Mouse (Mus musculus): ENCODE results near the gene Mlc1. TPM values are rescaled to one million over a fixed set of nuclear protein-coding genes. Genes with fewer than 3 reads are reported as not detected.

The Mlc1 gene
- polyA plus RNA-seq (2015; fragmentation: Nextera tagmentation; extraction: Ambion mirVana), result 0.05 and 0.24 TPM in 2 replicates

- 76% methylated on average over 10 of the region's 10 CpGs for WGBS
- no peak within 1 kb of the TSS for H3K4me2 ChIP-seq (ENCODE audit: low read depth, low read length)
- ATAC-seq (replicated peaks; ENCODE audit: extremely low read depth, insufficient read depth, low FRiP score), result no peak
- H3K27me3 ChIP-seq (ENCODE audit: control insufficient read depth, insufficient read depth, low read length), result no peaks in the 10 kb centered on the region
- H3K27ac ChIP-seq (ENCODE audit: low read length), result no peak within 1 kb of the TSS
- H3K4me3 ChIP-seq (ENCODE audit: low read length), result no peak within 1 kb of the TSS
- H3K9me3 ChIP-seq (replicated peaks; ENCODE audit: control insufficient read depth, low read length), result no peaks in the 10 kb centered on the region
- no peaks in the 10 kb centered on the region for H3K4me1 ChIP-seq (ENCODE audit: control insufficient read depth, insufficient read depth, low read length)
- H3K36me3 ChIP-seq (ENCODE audit: control insufficient read depth, insufficient read depth), result no peaks in the 10 kb centered on the region
- H3K9ac ChIP-seq (ENCODE audit: low read length), result no peak within 1 kb of the TSS
Measured at GRCm38 (mm10) chr15:88978281-88979137, at the start of gene Mlc1. Gene Mlc1 (minus strand): TSS chr15:88979007.

- Histone ChIP-seq H3K9ac (ENCODE audit: low read length) (peak overlapping the region; percentile 67), H3K4me2 (ENCODE audit: low read depth, low read length) (peak overlapping the region; percentile 67), H3K27ac (ENCODE audit: low read length) (peak overlapping the region; percentile 95)
Measured at GRCm38 (mm10) chr15:89020492-89020891, 41.7 kb upstream of the Mlc1 start.

GRCm38 (mm10) chr15:89020085-89020484 lies 41.3 kb upstream of the Mlc1 start:
- WGBS, result 25% methylated on average over 7 of the region's 7 CpGs
- Histone ChIP-seq H3K27me3 (ENCODE audit: control insufficient read depth, insufficient read depth, low read length) (no peaks in the 10 kb centered on the region), H3K9ac (ENCODE audit: low read length) (peak overlapping the region; percentile 67), H3K36me3 (ENCODE audit: control insufficient read depth, insufficient read depth) (peaks cover 2% of the 10 kb centered on the region; the same call in 1 of the 2 replicates), H3K4me3 (ENCODE audit: low read length) (peak overlapping the region; percentile 47), H3K4me1 (ENCODE audit: control insufficient read depth, insufficient read depth, low read length) (peaks cover 8% of the 10 kb centered on the region), H3K4me2 (ENCODE audit: low read depth, low read length) (peak overlapping the region; percentile 67), H3K27ac (ENCODE audit: low read length) (peak overlapping the region; percentile 95), H3K9me3 (replicated peaks; ENCODE audit: control insufficient read depth, low read length) (no peaks in the 10 kb centered on the region)
- ATAC-seq (replicated peaks; ENCODE audit: extremely low read depth, insufficient read depth, low FRiP score), result peak; percentile 90

More at GRCm38 (mm10) chr15:89020492-89020891, 41.7 kb upstream of the Mlc1 start:
- Histone ChIP-seq H3K4me1 (ENCODE audit: control insufficient read depth, insufficient read depth, low read length) (peaks cover 7% of the 10 kb centered on the region; the same call in 1 of the 2 replicates), H3K27me3 (ENCODE audit: control insufficient read depth, insufficient read depth, low read length) (no peaks in the 10 kb centered on the region), H3K4me3 (ENCODE audit: low read length) (peak overlapping the region; percentile 47), H3K36me3 (ENCODE audit: control insufficient read depth, insufficient read depth) (peaks cover 3% of the 10 kb centered on the region; the same call in 1 of the 2 replicates), H3K9me3 (replicated peaks; ENCODE audit: control insufficient read depth, low read length) (no peaks in the 10 kb centered on the region)
- peak; percentile 42 for ATAC-seq (replicated peaks; ENCODE audit: extremely low read depth, insufficient read depth, low FRiP score)
- WGBS, result 30% methylated on average over 7 of the region's 7 CpGs

- H3K4me1 ChIP-seq (ENCODE audit: control insufficient read depth, insufficient read depth, low read length), result peaks cover 12% of the 10 kb centered on the region
- no peaks in the 10 kb centered on the region for H3K36me3 ChIP-seq (ENCODE audit: control insufficient read depth, insufficient read depth)
- WGBS, result 68% methylated on average over 3 of the region's 3 CpGs
- no peak overlapping the region for H3K27ac ChIP-seq (ENCODE audit: low read length)
- no peak overlapping the region for H3K4me3 ChIP-seq (ENCODE audit: low read length)
- no peaks in the 10 kb centered on the region for H3K27me3 ChIP-seq (ENCODE audit: control insufficient read depth, insufficient read depth, low read length)
- H3K9ac ChIP-seq (ENCODE audit: low read length), result no peak overlapping the region
- H3K9me3 ChIP-seq (replicated peaks; ENCODE audit: control insufficient read depth, low read length), result no peaks in the 10 kb centered on the region
- H3K4me2 ChIP-seq (ENCODE audit: low read depth, low read length), result no peak overlapping the region
- ATAC-seq (replicated peaks; ENCODE audit: extremely low read depth, insufficient read depth, low FRiP score), result no peak
Measured at GRCm38 (mm10) chr15:89016722-89017121, 37.9 kb upstream of the Mlc1 start.

DNA sequence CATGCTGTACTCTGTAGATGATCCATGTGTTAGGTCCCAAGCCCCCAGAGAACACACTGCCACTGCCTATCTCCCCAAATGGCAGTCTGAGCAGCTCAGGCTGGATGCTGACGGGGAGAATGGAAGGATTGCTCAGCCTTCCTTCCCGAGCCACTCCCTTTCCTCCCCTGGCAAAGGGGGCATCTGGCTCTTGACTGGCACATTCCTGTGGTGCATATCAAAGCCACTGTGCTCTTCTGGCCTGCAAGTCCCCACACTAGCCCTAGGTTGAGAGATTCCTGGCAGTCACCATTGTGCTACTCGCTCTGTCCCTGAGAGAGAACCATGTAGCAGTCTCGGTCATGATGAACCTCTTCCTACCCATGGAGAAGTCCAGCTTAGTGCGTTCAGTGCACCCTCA lies 29.0 kb upstream of the Mlc1 start:
- no peaks in the 10 kb centered on the region for H3K36me3 ChIP-seq (ENCODE audit: control insufficient read depth, insufficient read depth)
- no peaks in the 10 kb centered on the region for H3K4me1 ChIP-seq (ENCODE audit: control insufficient read depth, insufficient read depth, low read length)
- no peak overlapping the region for H3K9ac ChIP-seq (ENCODE audit: low read length)
- no peak overlapping the region for H3K4me3 ChIP-seq (ENCODE audit: low read length)
- 73% methylated on average over 5 of the region's 5 CpGs for WGBS
- no peak overlapping the region for H3K4me2 ChIP-seq (ENCODE audit: low read depth, low read length)
- H3K9me3 ChIP-seq (replicated peaks; ENCODE audit: control insufficient read depth, low read length), result no peaks in the 10 kb centered on the region
- no peak for ATAC-seq (replicated peaks; ENCODE audit: extremely low read depth, insufficient read depth, low FRiP score)
- no peaks in the 10 kb centered on the region for H3K27me3 ChIP-seq (ENCODE audit: control insufficient read depth, insufficient read depth, low read length)
- H3K27ac ChIP-seq (ENCODE audit: low read length), result no peak overlapping the region

DNA sequence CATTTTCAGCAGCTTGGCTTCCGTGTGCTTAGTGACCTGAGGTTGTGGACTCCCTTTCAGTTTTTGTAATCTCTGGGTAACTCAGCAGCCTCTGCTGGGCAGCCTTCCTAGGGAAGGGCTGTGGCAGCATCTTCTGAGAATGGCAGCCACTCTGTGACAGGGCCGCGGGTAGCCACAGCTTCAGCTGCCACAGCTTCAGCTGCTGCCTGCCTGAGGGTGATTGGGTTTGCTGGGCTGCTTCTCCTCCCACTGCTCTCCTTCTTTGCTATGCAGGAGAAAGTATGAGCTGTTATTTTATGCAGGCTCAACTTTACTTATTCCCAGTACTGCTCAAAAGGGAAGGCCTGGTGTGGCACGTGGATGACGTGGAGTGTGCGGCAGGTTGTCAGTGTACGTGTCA lies 28.2 kb upstream of the Mlc1 start:
- Histone ChIP-seq H3K9me3 (replicated peaks; ENCODE audit: control insufficient read depth, low read length) (no peaks in the 10 kb centered on the region), H3K4me2 (ENCODE audit: low read depth, low read length) (no peak overlapping the region), H3K36me3 (ENCODE audit: control insufficient read depth, insufficient read depth) (no peaks in the 10 kb centered on the region), H3K4me3 (ENCODE audit: low read length) (no peak overlapping the region), H3K9ac (ENCODE audit: low read length) (no peak overlapping the region), H3K4me1 (ENCODE audit: control insufficient read depth, insufficient read depth, low read length) (no peaks in the 10 kb centered on the region), H3K27me3 (ENCODE audit: control insufficient read depth, insufficient read depth, low read length) (no peaks in the 10 kb centered on the region), H3K27ac (ENCODE audit: low read length) (no peak overlapping the region)
- ATAC-seq (replicated peaks; ENCODE audit: extremely low read depth, insufficient read depth, low FRiP score), result no peak
- 85% methylated on average over 7 of the region's 7 CpGs for WGBS

- no peak overlapping the region for H3K9ac ChIP-seq (ENCODE audit: low read length)
- no peak overlapping the region for H3K27ac ChIP-seq (ENCODE audit: low read length)
- WGBS, result 65% methylated on average over 3 of the region's 3 CpGs
- no peak for ATAC-seq (replicated peaks; ENCODE audit: extremely low read depth, insufficient read depth, low FRiP score)
- no peaks in the 10 kb centered on the region for H3K36me3 ChIP-seq (ENCODE audit: control insufficient read depth, insufficient read depth)
- no peak overlapping the region for H3K4me3 ChIP-seq (ENCODE audit: low read length)
- no peak overlapping the region for H3K4me2 ChIP-seq (ENCODE audit: low read depth, low read length)
- no peaks in the 10 kb centered on the region for H3K27me3 ChIP-seq (ENCODE audit: control insufficient read depth, insufficient read depth, low read length)
- no peaks in the 10 kb centered on the region for H3K4me1 ChIP-seq (ENCODE audit: control insufficient read depth, insufficient read depth, low read length)
- H3K9me3 ChIP-seq (replicated peaks; ENCODE audit: control insufficient read depth, low read length), result no peaks in the 10 kb centered on the region
Measured at GRCm38 (mm10) chr15:89001245-89001644, 22.4 kb upstream of the Mlc1 start.

GRCm38 (mm10) chr15:89000367-89000766 lies 21.6 kb upstream of the Mlc1 start:
- no peak overlapping the region for H3K4me2 ChIP-seq (ENCODE audit: low read depth, low read length)
- H3K36me3 ChIP-seq (ENCODE audit: control insufficient read depth, insufficient read depth), result no peaks in the 10 kb centered on the region
- no peak overlapping the region for H3K9ac ChIP-seq (ENCODE audit: low read length)
- H3K9me3 ChIP-seq (replicated peaks; ENCODE audit: control insufficient read depth, low read length), result no peaks in the 10 kb centered on the region
- WGBS, result 37% methylated on average over 2 of the region's 2 CpGs
- H3K27ac ChIP-seq (ENCODE audit: low read length), result no peak overlapping the region
- ATAC-seq (replicated peaks; ENCODE audit: extremely low read depth, insufficient read depth, low FRiP score), result no peak
- H3K27me3 ChIP-seq (ENCODE audit: control insufficient read depth, insufficient read depth, low read length), result no peaks in the 10 kb centered on the region
- H3K4me1 ChIP-seq (ENCODE audit: control insufficient read depth, insufficient read depth, low read length), result no peaks in the 10 kb centered on the region
- H3K4me3 ChIP-seq (ENCODE audit: low read length), result no peak overlapping the region

DNA sequence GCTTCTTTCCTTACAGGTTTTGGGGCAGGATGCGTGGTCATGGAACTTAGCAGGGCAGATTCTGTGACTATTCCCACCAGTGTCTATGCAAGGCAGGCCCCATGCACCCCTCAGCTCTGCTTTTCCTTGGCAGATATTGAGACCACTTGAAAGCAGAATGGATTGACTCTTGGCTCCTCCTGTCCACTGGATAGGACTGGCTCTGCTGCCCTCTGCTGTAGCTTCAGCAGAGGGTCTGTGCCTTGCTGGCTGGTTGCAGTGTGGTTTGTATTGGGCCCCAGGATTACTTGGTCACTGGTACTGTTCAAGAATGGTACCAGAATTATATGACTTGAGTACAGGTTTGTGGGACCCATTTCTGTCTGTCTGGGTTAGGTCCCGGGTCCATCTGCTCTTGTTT lies 20.3 kb upstream of the Mlc1 start:
- H3K4me1 ChIP-seq (ENCODE audit: control insufficient read depth, insufficient read depth, low read length), result no peaks in the 10 kb centered on the region
- ATAC-seq (replicated peaks; ENCODE audit: extremely low read depth, insufficient read depth, low FRiP score), result 0 out of 2 replicates have a peak, but pooled peaks have one; percentile 52
- no peaks in the 10 kb centered on the region for H3K9me3 ChIP-seq (replicated peaks; ENCODE audit: control insufficient read depth, low read length)
- H3K36me3 ChIP-seq (ENCODE audit: control insufficient read depth, insufficient read depth), result no peaks in the 10 kb centered on the region
- no peak overlapping the region for H3K4me3 ChIP-seq (ENCODE audit: low read length)
- H3K4me2 ChIP-seq (ENCODE audit: low read depth, low read length), result no peak overlapping the region
- H3K27ac ChIP-seq (ENCODE audit: low read length), result no peak overlapping the region
- H3K27me3 ChIP-seq (ENCODE audit: control insufficient read depth, insufficient read depth, low read length), result no peaks in the 10 kb centered on the region
- no peak overlapping the region for H3K9ac ChIP-seq (ENCODE audit: low read length)
- 61% methylated on average over 2 of the region's 2 CpGs for WGBS

Data from heart, embryonic 16.5 days (tissue).